Mouse (Mus musculus) forebrain, embryonic 15.5 days (tissue): ENCODE results near the gene Zdhhc20. TPM values are rescaled to one million over a fixed set of nuclear protein-coding genes. Genes with fewer than 3 reads are reported as not detected.
"Not testable (repeated sequence)": the region's sequence is repeated elsewhere in the genome, so short reads cannot be mapped to it uniquely, and the experiment has no call there.

Source experiments
- ATAC-seq: fragments of 200-750 bp; cut with Nextera tagmentation; replicated peaks from 2 replicates; pipeline ENCODE4 v1.8.0; 2017; ENCODE audit warnings: mild to moderate bottlenecking, moderate TSS enrichment, moderate library complexity
- H3K27ac ChIP-seq: fragments of 300-500 bp; sonication (generic); replicated peaks from 2 replicates; pipeline ENCODE4 v1.5.1; 2015; ENCODE audit warnings: mild to moderate bottlenecking, inconsistent platforms
- H3K27me3 ChIP-seq: fragments of 300-500 bp; sonication (generic); 2 replicates; pipeline ENCODE4 v1.6.1; 2015; ENCODE audit warnings: inconsistent platforms
- H3K36me3 ChIP-seq: fragments of 300-500 bp; sonication (generic); 2 replicates; pipeline ENCODE4 v1.6.1; 2015; ENCODE audit warnings: mild to moderate bottlenecking, inconsistent platforms
- H3K4me1 ChIP-seq: fragments of 300-500 bp; sonication (generic); 2 replicates; pipeline ENCODE4 v1.6.1; 2015; ENCODE audit warnings: inconsistent platforms
- H3K4me2 ChIP-seq: fragments of 300-500 bp; sonication (generic); replicated peaks from 2 replicates; pipeline ENCODE4 v1.6.1; 2015; ENCODE audit warnings: mild to moderate bottlenecking, inconsistent platforms
- H3K4me3 ChIP-seq: fragments of 300-500 bp; sonication (generic); 2 replicates; pipeline ENCODE4 v1.5.1; 2015; ENCODE audit warnings: mild to moderate bottlenecking, inconsistent platforms
- H3K9ac ChIP-seq: fragments of 300-500 bp; sonication (generic); replicated peaks from 2 replicates; pipeline ENCODE4 v1.6.1; 2015; ENCODE audit warnings: mild to moderate bottlenecking, inconsistent platforms
- H3K9me3 ChIP-seq: fragments of 300-500 bp; sonication (generic); 2 replicates; pipeline ENCODE4 v1.6.1; 2016; ENCODE audit warnings: inconsistent platforms
- WGBS: fragments of 180-500 bp; shearing (Covaris S2); methylation state at CpG from one replicate; pipeline ENCODE4 v1.1.7; 2015; ENCODE audit warnings: mixed read lengths; 5-methylcytosine and 5-hydroxymethylcytosine counted together
- polyA plus RNA-seq: library from polyadenylated mRNA; unstranded; fragments of >200 nt; fragmentation: Nextera tagmentation; extraction: Ambion mirVana; gene quantifications from 2 replicates; pipeline ENCODE4 v1.2.1, GENCODE M21; 2015

The Zdhhc20 gene
- polyA plus RNA-seq, 1 experiment from 2014 or later: 50.8 TPM

DNA sequence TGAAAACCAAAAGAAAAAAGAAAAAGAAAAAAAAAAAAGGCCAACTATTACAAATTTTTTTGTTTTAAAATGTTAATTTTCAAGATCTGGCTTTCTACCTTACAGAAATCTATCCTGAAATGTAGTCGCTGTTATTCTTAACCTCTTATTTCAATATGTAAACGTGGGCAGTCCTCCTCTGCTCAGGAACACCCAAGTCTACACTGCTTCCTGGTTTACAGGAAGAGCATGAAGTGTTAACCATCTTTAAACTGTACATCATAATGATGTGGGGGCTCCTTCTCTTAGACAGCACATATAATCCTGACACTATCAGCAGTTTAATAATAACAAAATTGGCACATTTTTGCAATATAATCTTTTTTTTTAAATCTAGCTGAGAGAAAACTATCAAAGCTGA lies 4.0 kb downstream of the Zdhhc20 start:
- WGBS: 94% methylated on average over 2 of the region's 2 CpGs
- H3K4me1 ChIP-seq: peaks cover 28% of the 10 kb centered on the region
- H3K27me3 ChIP-seq: no peaks in the 10 kb centered on the region
- no peaks in the 10 kb centered on the region for H3K36me3 ChIP-seq
- no peak for ATAC-seq
- H3K27ac ChIP-seq: no peak overlapping the region
- no peak overlapping the region for H3K9ac ChIP-seq
- no peak overlapping the region for H3K4me2 ChIP-seq
- no peaks in the 10 kb centered on the region for H3K9me3 ChIP-seq
- H3K4me3 ChIP-seq: no peak overlapping the region

DNA sequence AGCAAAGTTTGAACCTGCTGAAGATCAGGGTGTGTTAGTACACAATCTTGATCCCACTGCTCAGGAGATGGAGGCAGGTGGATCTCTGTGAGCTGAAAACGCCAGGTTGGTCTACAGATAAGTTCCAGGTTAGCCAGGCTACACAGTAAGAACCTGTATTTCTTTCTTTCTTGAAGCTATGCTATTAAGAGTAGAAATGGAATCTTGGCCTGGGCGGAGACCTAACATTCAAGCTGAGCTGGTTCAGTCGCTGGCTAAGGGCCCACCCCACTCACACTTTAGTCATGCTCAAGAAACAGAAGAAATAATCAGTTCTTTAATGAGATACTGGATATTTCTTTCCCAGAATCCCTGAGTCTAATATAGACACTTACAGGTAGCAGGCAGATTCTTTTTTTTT lies 6.7 kb downstream of the Zdhhc20 start:
- Histone ChIP-seq H3K4me1 (peaks cover 20% of the 10 kb centered on the region), H3K9me3 (no peaks in the 10 kb centered on the region), H3K4me3 (no peak overlapping the region), H3K4me2 (no peak overlapping the region), H3K27me3 (no peaks in the 10 kb centered on the region), H3K36me3 (no peaks in the 10 kb centered on the region), H3K9ac (no peak overlapping the region), H3K27ac (no peak overlapping the region)
- no peak for ATAC-seq
- WGBS: 89% methylated on average over 3 of the region's 3 CpGs

DNA sequence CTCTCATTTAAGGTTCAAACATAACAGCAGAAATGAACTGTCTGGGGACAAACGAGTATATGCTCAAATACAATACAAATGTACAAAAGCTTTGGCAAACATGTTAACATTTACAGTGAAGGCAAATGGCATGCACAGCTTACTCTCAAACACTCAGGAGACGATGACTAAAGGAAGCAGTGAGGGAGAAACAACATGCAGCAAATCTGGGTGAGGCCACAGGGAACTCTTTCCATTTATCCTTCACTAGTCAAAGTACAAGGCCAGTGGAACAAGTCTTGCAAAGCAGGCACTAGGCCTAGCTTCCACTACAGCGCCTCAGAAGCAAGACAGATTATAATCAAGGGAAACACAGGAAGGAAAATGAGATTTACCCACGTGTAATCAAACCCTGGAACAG lies 7.4 kb downstream of the Zdhhc20 start:
- Histone ChIP-seq H3K27me3 (no peaks in the 10 kb centered on the region), H3K4me2 (no peak overlapping the region), H3K27ac (no peak overlapping the region), H3K4me3 (no peak overlapping the region), H3K4me1 (peaks cover 14% of the 10 kb centered on the region), H3K9ac (no peak overlapping the region), H3K9me3 (no peaks in the 10 kb centered on the region), H3K36me3 (no peaks in the 10 kb centered on the region)
- WGBS: 62% methylated on average over 4 of the region's 4 CpGs
- no peak for ATAC-seq

DNA sequence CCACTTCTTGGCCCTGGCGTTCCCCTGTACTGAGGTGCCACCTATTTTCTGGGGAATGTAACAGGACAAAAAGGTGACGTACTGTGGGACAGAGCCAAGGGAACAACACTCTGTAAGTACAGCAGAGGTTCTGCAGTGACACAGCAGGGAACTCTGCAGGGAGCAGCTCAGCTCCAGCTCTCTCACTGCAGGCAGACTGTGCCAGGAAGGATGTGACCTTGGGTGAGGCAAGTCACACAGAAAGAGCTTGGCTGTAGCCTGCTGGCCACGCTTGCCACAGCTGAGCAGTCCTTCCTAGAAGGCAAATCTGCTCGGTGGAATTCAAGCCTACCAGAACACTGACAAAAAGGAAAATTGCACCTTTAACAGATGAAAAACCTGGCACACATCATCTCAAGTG lies 8.3 kb downstream of the Zdhhc20 start:
- ATAC-seq: no peak

DNA sequence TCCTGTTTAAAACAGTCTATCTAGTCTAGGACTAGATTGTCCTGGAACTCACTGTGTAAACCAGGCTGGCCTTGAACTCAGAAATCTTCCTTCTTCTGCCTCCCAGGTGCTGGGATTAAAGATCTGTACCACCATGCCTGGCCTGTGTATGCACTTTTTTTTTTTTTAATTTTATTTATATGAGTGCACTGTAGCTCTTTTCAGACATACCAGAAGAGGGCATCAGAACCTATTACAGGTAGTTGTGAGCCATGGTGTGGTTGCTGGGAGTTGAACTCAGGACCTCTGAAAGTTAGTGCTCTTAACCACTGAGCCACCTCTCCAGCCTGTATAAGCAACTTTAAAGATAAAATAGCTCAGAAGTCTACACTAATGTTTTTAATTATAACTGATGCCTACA lies 9.0 kb downstream of the Zdhhc20 start:
- Histone ChIP-seq H3K4me1 (0 out of 2 replicates have a peak, but pooled peaks cover 6% of the 10 kb centered on the region), H3K4me2 (no peak overlapping the region), H3K36me3 (no peaks in the 10 kb centered on the region), H3K27ac (no peak overlapping the region), H3K9me3 (no peaks in the 10 kb centered on the region), H3K4me3 (no peak overlapping the region), H3K9ac (no peak overlapping the region), H3K27me3 (no peaks in the 10 kb centered on the region)
- no peak for ATAC-seq

More for the DNA sequence above, 8.3 kb downstream of the Zdhhc20 start:
- Histone ChIP-seq H3K27ac (no peak overlapping the region), H3K36me3 (no peaks in the 10 kb centered on the region), H3K4me3 (no peak overlapping the region), H3K4me1 (0 out of 2 replicates have a peak, but pooled peaks cover 7% of the 10 kb centered on the region), H3K4me2 (no peak overlapping the region), H3K27me3 (no peaks in the 10 kb centered on the region), H3K9ac (no peak overlapping the region), H3K9me3 (no peaks in the 10 kb centered on the region)
- 45% methylated on average over 4 of the region's 4 CpGs for WGBS

DNA sequence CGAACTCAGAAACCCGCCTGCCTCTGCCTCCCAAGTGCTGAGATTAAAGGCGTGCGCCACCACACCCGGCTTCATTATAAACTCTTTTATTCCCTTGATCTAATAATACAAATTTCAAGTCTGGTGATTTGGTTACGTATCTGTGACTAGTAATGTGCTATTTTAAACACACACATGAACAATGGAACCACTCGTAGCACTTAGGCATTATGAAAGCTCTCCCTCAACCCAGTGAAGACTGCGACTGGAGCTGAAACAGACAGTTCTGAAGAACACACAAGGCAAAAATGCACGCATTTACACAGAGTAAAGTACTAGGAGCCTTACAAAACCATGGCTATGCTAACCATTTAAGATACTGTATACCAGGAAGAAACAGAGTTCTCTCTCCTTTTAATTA lies 12.2 kb downstream of the Zdhhc20 start:
- Histone ChIP-seq H3K4me1 (0 out of 2 replicates have a peak, but pooled peaks cover 3% of the 10 kb centered on the region), H3K9me3 (no peaks in the 10 kb centered on the region), H3K27ac (no peak overlapping the region), H3K27me3 (no peaks in the 10 kb centered on the region), H3K4me3 (no peak overlapping the region), H3K9ac (no peak overlapping the region), H3K36me3 (peaks cover 10% of the 10 kb centered on the region; the same call in 1 of the 2 replicates), H3K4me2 (no peak overlapping the region)
- no peak for ATAC-seq
- 91% methylated on average over 9 of the region's 9 CpGs for WGBS

DNA sequence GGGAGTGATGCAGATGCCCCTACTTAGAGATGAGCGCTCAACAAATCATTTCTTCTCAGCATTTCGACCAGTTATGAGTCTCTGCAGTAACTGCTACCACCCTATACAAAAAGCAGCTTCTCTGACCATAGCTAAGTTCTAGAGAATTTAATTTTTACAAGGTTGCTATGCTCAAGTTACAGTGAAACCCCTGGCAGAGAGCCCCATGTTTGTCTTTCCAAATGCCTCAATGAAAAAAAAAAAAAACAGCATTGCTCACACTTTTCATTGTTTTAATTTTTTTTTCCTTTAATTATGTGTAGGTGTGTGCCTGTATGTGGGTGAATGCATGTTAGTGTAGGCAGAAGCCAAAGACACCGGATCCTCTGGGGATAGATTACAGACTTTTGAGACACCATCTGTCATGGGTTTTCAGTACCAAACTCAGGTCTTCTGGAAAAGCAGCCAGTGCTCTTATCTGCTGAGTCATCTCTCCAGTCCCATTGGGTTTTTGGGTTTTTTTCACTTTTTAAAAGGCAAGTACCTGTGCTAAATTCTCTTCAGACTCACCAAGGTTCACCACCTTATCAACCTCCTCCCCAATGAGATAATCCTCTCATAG lies 23.3 kb downstream of the Zdhhc20 start:
- Histone ChIP-seq H3K9me3 (no peaks in the 10 kb centered on the region), H3K4me2 (no peak overlapping the region), H3K4me3 (no peak overlapping the region), H3K4me1 (no peaks in the 10 kb centered on the region), H3K9ac (no peak overlapping the region), H3K27ac (no peak overlapping the region), H3K27me3 (no peaks in the 10 kb centered on the region), H3K36me3 (peaks cover 30% of the 10 kb centered on the region)
- 86% methylated on average over 3 of the region's 3 CpGs for WGBS
- no peak for ATAC-seq

DNA sequence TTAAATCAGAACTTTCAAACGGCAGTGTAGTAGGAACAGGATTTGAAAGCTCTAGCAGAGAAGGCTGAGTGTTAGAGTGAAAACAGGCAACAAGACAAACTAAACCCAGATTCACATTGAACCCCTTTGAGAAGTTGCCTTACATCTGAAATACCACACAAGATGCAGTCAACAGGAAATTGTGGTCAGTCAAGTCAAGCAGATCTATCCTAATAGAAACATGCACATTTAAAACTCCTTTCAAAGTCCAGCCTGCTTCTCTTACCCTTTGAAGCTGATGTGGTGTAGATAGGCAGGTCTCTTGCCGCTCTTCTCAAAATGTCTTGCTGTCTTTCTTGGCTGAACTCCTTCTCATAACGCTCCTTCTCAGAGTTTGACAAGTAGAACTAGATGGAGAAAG lies 24.8 kb downstream of the Zdhhc20 start:
- 92% methylated on average over 3 of the region's 3 CpGs for whole genome bisulfite sequencing
- peaks cover 34% of the 10 kb centered on the region for H3K36me3 ChIP-seq

DNA sequence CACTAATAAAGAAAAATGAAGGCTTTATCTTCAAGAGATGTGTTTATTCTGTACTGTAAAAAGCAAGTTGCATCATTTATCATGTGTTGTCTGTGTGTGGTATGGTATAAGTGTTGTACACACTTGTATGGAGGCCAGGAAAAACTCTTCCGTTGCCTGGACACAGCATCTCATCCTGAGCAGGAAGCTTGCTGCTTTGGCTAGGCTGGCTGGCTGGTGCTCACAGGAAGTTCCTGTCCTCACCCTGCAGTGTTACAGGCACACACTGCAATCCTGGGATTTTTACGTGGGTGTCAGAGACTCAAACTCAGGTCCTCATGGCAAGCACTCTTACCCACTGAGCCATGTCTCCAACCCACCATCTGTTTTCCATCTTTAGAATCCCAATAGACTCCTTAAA lies 26.9 kb downstream of the Zdhhc20 start:
- H3K4me1 ChIP-seq: no peaks in the 10 kb centered on the region
- no peak for ATAC-seq

More for the DNA sequence above, 24.8 kb downstream of the Zdhhc20 start:
- no peak for ATAC-seq
- H3K4me1 ChIP-seq: no peaks in the 10 kb centered on the region
- no peak overlapping the region for H3K4me2 ChIP-seq
- no peak overlapping the region for H3K27ac ChIP-seq
- no peak overlapping the region for H3K4me3 ChIP-seq
- no peak overlapping the region for H3K9ac ChIP-seq
- H3K27me3 ChIP-seq: no peaks in the 10 kb centered on the region
- no peaks in the 10 kb centered on the region for H3K9me3 ChIP-seq

DNA sequence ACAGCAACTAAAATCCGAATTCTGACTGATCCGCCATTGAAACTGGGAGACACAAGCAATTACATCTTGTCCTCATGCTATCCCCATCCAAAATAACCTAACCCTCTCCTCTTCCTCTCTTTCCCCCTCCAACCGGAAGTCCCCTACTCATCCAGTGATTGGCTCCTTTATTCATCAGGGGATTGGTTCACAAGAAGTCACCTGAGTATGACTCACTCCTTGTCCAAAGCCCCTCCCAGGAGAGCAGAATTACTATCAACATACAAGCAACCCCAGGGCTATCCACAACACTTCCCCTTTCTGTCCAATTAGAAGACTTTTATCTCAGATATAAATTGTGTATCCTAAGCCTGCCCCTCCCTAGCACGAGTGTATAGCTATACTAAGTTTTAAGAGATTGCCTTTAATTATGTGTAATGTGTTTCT lies 28.1 kb downstream of the Zdhhc20 start:
- ATAC-seq: no peak
- 83% methylated on average over 4 of the region's 4 CpGs for whole genome bisulfite sequencing
- no peaks in the 10 kb centered on the region for H3K4me1 ChIP-seq
- no peaks in the 10 kb centered on the region for H3K27me3 ChIP-seq
- H3K9me3 ChIP-seq: no peaks in the 10 kb centered on the region
- H3K4me3 ChIP-seq: no peak overlapping the region
- no peak overlapping the region for H3K27ac ChIP-seq
- no peak overlapping the region for H3K4me2 ChIP-seq
- peaks cover 28% of the 10 kb centered on the region for H3K36me3 ChIP-seq
- H3K9ac ChIP-seq: no peak overlapping the region

More for the DNA sequence above, 26.9 kb downstream of the Zdhhc20 start:
- no peak overlapping the region for H3K27ac ChIP-seq
- no peak overlapping the region for H3K4me2 ChIP-seq
- WGBS: 88% methylated on average over 2 of the region's 2 CpGs
- peaks cover 28% of the 10 kb centered on the region for H3K36me3 ChIP-seq
- H3K4me3 ChIP-seq: no peak overlapping the region
- no peak overlapping the region for H3K9ac ChIP-seq
- no peaks in the 10 kb centered on the region for H3K27me3 ChIP-seq
- no peaks in the 10 kb centered on the region for H3K9me3 ChIP-seq

DNA sequence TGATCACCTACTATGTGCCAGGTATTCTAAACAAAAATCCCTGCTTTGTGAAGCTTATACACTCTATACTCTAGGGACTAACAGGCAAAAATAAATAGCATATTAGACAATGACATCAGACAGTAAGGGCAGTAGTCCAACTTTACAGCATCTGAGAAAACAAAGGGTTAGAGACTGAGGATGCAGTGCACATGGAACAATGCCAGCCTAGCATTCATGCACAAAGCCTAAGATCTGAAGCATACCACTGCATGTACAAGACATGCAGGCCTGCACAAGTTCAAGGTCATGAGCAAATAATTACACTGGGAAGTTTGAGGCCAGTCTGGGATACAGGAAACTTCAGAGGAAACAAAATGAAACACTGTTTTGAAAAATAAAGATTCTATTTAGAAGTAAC lies 30.6 kb downstream of the Zdhhc20 start:
- no peak overlapping the region for H3K27ac ChIP-seq
- H3K9ac ChIP-seq: no peak overlapping the region
- H3K27me3 ChIP-seq: no peaks in the 10 kb centered on the region
- no peaks in the 10 kb centered on the region for H3K4me1 ChIP-seq
- peaks cover 25% of the 10 kb centered on the region; the same call in 1 of the 2 replicates for H3K36me3 ChIP-seq
- H3K4me3 ChIP-seq: no peak overlapping the region
- H3K4me2 ChIP-seq: no peak overlapping the region
- no peak for ATAC-seq
- no peaks in the 10 kb centered on the region for H3K9me3 ChIP-seq

DNA sequence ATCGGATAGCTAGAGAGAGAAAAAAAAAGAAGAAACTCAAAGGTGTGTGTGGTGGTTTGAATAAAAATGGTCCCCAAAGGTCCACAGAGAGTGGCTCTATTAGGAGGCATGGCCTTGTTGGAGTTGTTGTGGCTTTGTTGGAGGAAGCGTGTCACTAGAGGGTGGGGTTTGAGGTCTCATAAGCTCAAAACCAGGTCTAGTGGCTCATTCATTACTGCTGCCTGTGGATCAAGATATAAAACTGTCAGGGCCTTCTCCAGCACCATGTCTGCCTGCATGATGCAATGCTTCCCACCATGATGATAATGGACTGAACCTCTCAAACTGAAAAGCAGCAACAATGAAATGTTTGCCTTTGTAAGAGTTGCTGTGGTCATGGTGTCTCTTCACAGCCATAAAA lies 31.5 kb downstream of the Zdhhc20 start:
- WGBS: 94% methylated on average over 2 of the region's 2 CpGs
- no peak overlapping the region for H3K27ac ChIP-seq
- no peaks in the 10 kb centered on the region for H3K9me3 ChIP-seq
- no peaks in the 10 kb centered on the region for H3K4me1 ChIP-seq
- no peak overlapping the region for H3K4me2 ChIP-seq
- H3K27me3 ChIP-seq: no peaks in the 10 kb centered on the region
- H3K36me3 ChIP-seq: peaks cover 19% of the 10 kb centered on the region; the same call in 1 of the 2 replicates
- no peak overlapping the region for H3K4me3 ChIP-seq
- no peak overlapping the region for H3K9ac ChIP-seq
- ATAC-seq: no peak

DNA sequence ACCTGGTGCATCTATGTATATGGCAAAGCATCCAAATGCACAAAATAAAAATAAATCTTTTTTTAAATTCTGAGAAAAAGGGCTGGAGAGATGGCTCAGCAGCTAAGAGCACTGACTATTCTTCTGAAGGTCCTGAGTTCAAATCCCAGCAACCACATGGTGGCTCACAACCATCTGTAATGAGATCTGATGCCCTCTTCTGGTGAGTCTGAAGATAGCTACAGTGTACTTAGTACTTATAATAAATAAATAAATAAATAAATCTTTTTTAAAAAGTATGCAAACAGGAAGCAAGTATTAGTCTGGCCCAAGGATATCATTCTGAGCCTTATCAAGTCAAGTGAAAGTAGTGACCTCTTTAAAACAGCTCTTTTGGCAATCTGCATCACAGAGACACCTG lies 34.0 kb downstream of the Zdhhc20 start:
- not testable (repeated sequence) for H3K4me2 ChIP-seq, ATAC-seq, H3K9me3 ChIP-seq, H3K27me3 ChIP-seq, H3K4me1 ChIP-seq, H3K27ac ChIP-seq, H3K4me3 ChIP-seq, H3K9ac ChIP-seq
- peaks cover 21% of the 10 kb centered on the region; the same call in 1 of the 2 replicates for H3K36me3 ChIP-seq
